Comparison of ENCODE assay signal across 28 mouse cellular contexts in genomic region chr15:78186906-78187305, GRCm38 (mm10). TPM values are rescaled to one million over a fixed set of nuclear protein-coding genes. Genes with fewer than 3 reads are reported as not detected.
"Had no signal": no experiment of that assay in that cellular context is flagged by ENCODE, and none has a peak within 500 bp of the region (broad histone marks: within the 10 kb centered on the region; RNA-seq: fewer than 3 reads in every experiment).

No protein-coding gene starts in this region.

- H3K4me3 ChIP-seq: heart, embryonic 10.5 days; heart, embryonic 12.5 days; hindbrain, embryonic 10.5 days; hindbrain, embryonic 12.5 days; intestine, embryonic 15.5 days; kidney, embryonic 15.5 days; layer of hippocampus, adult 2 months; left cerebral cortex, adult 2 months; limb, embryonic 13.5 days; limb, embryonic 15.5 days; liver, embryonic 12.5 days had no signal

- DNase-seq: gastrocnemius, postnatal 14 days; heart, adult 18-20 months; heart, postnatal 10 days; heart, postnatal 4 days; kidney, adult 18-20 months; kidney, adult 9 months; kidney, postnatal 25 days; kidney, postnatal 4 days; left cerebral cortex, postnatal 4 days had no signal

- H3K4me1 ChIP-seq: intestine, embryonic 15.5 days; kidney, embryonic 15.5 days; limb, embryonic 15.5 days; liver, embryonic 12.5 days had no signal

- H3K27ac ChIP-seq: heart, embryonic 10.5 days; hindbrain, embryonic 10.5 days; hindbrain, embryonic 12.5 days; hindbrain, embryonic 14.5 days; intestine, embryonic 15.5 days; kidney, embryonic 15.5 days; kidney, postnatal 0 days; layer of hippocampus, adult 2 months; left cerebral cortex, adult 2 months; limb, embryonic 13.5 days; limb, embryonic 15.5 days; liver, embryonic 12.5 days; liver, embryonic 14.5 days had no signal

- H3K36me3 ChIP-seq: heart, embryonic 10.5 days; heart, embryonic 12.5 days; hindbrain, embryonic 10.5 days; hindbrain, embryonic 12.5 days; intestine, embryonic 15.5 days; kidney, embryonic 15.5 days; limb, embryonic 13.5 days; limb, embryonic 15.5 days; liver, embryonic 12.5 days had no signal

RNA-seq across cellular contexts. Expression of gene Pvalb, which starts 19.3 kb away (rescaled TPM):
- total RNA-seq: granulocyte monocyte progenitor cell, adult 5-6 weeks; heart, postnatal 10 days had no signal
- polyA plus RNA-seq: inflammation-experienced regulatory T-cells, adult 6 months; intestine, embryonic 15.5 days; intestine, postnatal 0 days; kidney, embryonic 15.5 days; liver, adult 2 months; liver, embryonic 12.5 days; liver, embryonic 14.5 days; liver, embryonic 16.5 days had no signal
